Comparison of ENCODE assay signal across 16 mouse cellular contexts in genomic region chr9:112909311-112910101, GRCm38 (mm10).
DNase-seq lines count a peak whose midpoint lies in the region; ATAC-seq and TF ChIP-seq lines count a peak whose summit lies in the region.
"Had no signal": no experiment of that assay in that cellular context is flagged by ENCODE, and none has a peak within 500 bp of the region (broad histone marks: within the 10 kb centered on the region; RNA-seq: fewer than 3 reads in every experiment).

No protein-coding gene starts in this region.

- no peaks in the 10 kb centered on the region for H3K9me3 ChIP-seq in kidney, embryonic 16.5 days (ENCODE audit: low read length)
- H3K9me3 ChIP-seq: heart, embryonic 13.5 days; hindbrain, embryonic 15.5 days; limb, embryonic 10.5 days; liver, embryonic 15.5 days had no signal

- 49% methylated on average over 6 of the region's 6 CpGs for WGBS in kidney, embryonic 16.5 days

- 0 out of 2 replicates have a peak, but pooled peaks cover 2% of the 10 kb centered on the region for H3K4me1 ChIP-seq in kidney, embryonic 16.5 days (ENCODE audit: insufficient read depth, low read length)
- H3K4me1 ChIP-seq: heart, embryonic 13.5 days; hindbrain, embryonic 15.5 days; limb, embryonic 10.5 days; liver, embryonic 15.5 days had no signal

- no peak overlapping the region for H3K4me2 ChIP-seq in kidney, embryonic 16.5 days (replicated peaks; ENCODE audit: low read depth, low read length)
- H3K4me2 ChIP-seq: heart, embryonic 13.5 days; hindbrain, embryonic 15.5 days; liver, embryonic 15.5 days had no signal

- no peak for TF ChIP-seq CTCF in brain, embryonic 14.5 days (IDR thresholded peaks at IDR 0.05; ENCODE audit: borderline replicate concordance, extremely low read depth, insufficient read depth, insufficient read length)

- H3K9ac ChIP-seq in kidney, embryonic 16.5 days (replicated peaks; ENCODE audit: low read length), result no peak overlapping the region
- H3K9ac ChIP-seq: heart, embryonic 13.5 days; hindbrain, embryonic 15.5 days; liver, embryonic 15.5 days had no signal

- no peak overlapping the region for H3K4me3 ChIP-seq in kidney, embryonic 16.5 days (ENCODE audit: low read length)
- H3K4me3 ChIP-seq: gastrocnemius, adult 2 months; heart, embryonic 13.5 days; hindbrain, embryonic 15.5 days; limb, embryonic 10.5 days; liver, embryonic 15.5 days; myocyte had no signal

- intact Hi-C loops in left cerebral cortex, postnatal 14 days (cut with DNase I), result no loop called here

- no peaks in the 10 kb centered on the region for H3K36me3 ChIP-seq in kidney, embryonic 16.5 days (ENCODE audit: insufficient read depth, low read length)
- H3K36me3 ChIP-seq: heart, embryonic 13.5 days; hindbrain, embryonic 15.5 days; limb, embryonic 10.5 days; liver, embryonic 15.5 days had no signal

- TF ChIP-seq POLR2A in brain, embryonic 14.5 days (IDR thresholded peaks at IDR 0.05; ENCODE audit: borderline replicate concordance, extremely low read depth, insufficient read depth, insufficient read length, poor library complexity, severe bottlenecking), result no peak

- peak; percentile 79 for ATAC-seq in kidney, embryonic 16.5 days (ENCODE audit: low FRiP score, low TSS enrichment)

- H3K27me3 ChIP-seq in kidney, embryonic 16.5 days (ENCODE audit: insufficient read depth, low read length), result no peaks in the 10 kb centered on the region
- H3K27me3 ChIP-seq: heart, embryonic 13.5 days; hindbrain, embryonic 15.5 days; liver, embryonic 15.5 days had no signal

- peak overlapping the region; percentile 69 for H3K27ac ChIP-seq in kidney, embryonic 16.5 days (ENCODE audit: low read length)
- H3K27ac ChIP-seq: gastrocnemius, adult 2 months; heart, embryonic 13.5 days; hindbrain, embryonic 15.5 days; limb, embryonic 10.5 days; liver, embryonic 15.5 days; macrophage had no signal

- peak; percentile 20 to 57 for DNase-seq in cerebellum, postnatal 25 days
- no peak for DNase-seq in cerebellum, adult 8-10 months
- peak; percentile 45 for DNase-seq in brain, embryonic 14.5 days (ENCODE audit: low read depth)
- DNase-seq in left cerebral cortex, postnatal 14 days (ENCODE audit: low spot score in 2 of 2), result peak; percentile 60 to 61
- no peak for DNase-seq in ovary, adult 18-20 months (ENCODE audit: low spot score)
- no peak for DNase-seq in adrenal gland, adult 8-10 months
- DNase-seq in adrenal gland, postnatal 25 days, result no peak
- DNase-seq: gastrocnemius, adult 2 months; thymus, postnatal 25 days had no signal

Comparison
In these comparisons a context has a peak if more than half of its experiments do, and no peak if none do; other contexts are left out.
1. DNase-seq: peak in cerebellum, postnatal 25 days (2 of 2), brain, embryonic 14.5 days (single experiment) and left cerebral cortex, postnatal 14 days (2 of 2); none in cerebellum, adult 8-10 months (single experiment), ovary, adult 18-20 months (single experiment), adrenal gland, adult 8-10 months (single experiment) and adrenal gland, postnatal 25 days (single experiment).